Mouse (Mus musculus) G1E-ER4 (cell line): ENCODE data around the gene Wnt7b. TPM values are rescaled to one million over a fixed set of nuclear protein-coding genes. Genes with fewer than 3 reads are reported as not detected.

Experiments
- GATA1 ChIP-seq: IDR thresholded peaks from one replicate; pipeline ENCODE4 v1.8.0; 2012; ENCODE audit warnings: low read length, inconsistent platforms
- polyA plus RNA-seq: library from polyadenylated mRNA; stranded (reverse); fragments of >175 nt; gene quantifications from 2 replicates; pipeline ENCODE4 v1.2.3, GENCODE M21; 2012

Wnt7b gene
- not detected in 2 replicates for polyA plus RNA-seq

DNA sequence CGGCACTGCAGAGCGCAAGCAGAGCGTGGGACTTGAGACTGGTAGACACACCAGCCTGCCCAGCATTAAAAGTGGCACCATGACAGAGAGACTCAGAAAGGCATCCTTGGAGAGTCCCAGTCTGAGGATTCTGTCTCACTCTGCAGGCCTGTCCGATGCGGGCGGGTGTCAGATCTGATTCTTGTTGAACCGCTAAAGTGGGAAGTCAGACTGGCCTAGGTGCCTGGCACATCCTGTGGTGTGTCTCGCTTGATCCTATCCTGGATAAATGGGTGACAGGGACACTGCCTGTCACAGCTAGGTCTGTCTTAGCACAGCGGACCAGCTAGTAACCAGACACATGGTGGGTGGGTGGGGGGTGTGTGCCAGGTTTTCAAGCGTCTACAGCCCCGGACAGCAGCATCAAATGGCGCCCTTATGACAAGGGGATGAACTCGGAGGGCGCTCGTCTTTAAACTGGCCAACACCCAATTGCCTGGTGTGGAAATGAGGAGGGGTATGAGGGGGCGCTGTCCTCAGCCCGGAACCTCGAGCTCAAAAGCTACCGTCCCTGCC, at the start of gene Wnt7b:
Gene Wnt7b (minus strand): TSS at position 118 of the 555 bp plus-strand sequence.
- no peak for TF ChIP-seq GATA1

DNA sequence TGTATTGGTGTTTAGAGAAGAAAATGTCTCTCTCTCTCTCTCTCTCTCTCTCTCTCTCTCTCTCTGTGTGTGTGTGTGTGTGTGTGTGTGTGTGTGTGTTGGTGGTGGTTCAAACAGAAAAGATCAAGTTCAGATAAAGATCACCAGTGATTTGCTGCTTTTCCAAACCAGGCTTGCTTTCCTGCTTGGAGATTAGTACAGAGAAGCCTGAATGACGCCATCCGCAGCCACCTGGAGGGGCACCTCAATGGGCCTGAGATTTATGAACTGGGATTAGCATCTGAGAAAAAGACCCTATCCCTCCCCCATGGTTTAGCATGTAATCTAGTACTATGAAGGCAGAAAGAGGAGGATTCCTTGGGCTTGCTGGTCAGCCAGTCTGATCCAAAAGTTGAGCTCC, 49.3 kb upstream of the Wnt7b start:
- TF ChIP-seq GATA1, result no peak

DNA sequence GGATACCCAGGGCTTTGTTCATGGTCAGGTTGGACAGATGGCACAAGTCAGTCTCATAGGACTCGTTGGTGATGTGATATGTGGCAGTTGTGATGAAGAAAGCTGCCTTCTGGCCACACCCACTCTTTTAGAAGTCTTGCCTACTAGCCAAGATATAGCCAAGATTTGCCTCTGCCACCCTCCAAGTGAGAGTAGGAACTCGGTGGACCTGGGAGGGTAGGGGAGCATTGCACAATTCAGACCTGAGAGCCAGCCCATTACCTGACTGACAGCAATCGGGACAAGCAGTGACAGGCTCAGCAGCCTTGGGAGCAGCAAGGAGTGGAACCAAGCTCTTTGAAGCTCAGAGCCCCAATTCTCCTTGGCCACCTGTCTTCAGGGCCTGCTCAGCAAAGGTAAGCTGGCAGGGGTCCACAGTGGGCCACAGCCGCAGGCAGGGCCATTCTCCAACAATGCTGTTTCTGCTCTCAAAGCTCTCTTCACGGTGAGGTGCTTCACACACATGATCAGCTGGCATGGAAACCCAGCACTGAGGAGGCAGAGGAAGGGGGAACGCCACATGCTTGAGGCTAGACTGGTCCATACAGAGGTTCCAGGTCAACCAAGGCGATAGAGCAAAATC, 47.8 kb upstream of the Wnt7b start:
- no peak for TF ChIP-seq GATA1

DNA sequence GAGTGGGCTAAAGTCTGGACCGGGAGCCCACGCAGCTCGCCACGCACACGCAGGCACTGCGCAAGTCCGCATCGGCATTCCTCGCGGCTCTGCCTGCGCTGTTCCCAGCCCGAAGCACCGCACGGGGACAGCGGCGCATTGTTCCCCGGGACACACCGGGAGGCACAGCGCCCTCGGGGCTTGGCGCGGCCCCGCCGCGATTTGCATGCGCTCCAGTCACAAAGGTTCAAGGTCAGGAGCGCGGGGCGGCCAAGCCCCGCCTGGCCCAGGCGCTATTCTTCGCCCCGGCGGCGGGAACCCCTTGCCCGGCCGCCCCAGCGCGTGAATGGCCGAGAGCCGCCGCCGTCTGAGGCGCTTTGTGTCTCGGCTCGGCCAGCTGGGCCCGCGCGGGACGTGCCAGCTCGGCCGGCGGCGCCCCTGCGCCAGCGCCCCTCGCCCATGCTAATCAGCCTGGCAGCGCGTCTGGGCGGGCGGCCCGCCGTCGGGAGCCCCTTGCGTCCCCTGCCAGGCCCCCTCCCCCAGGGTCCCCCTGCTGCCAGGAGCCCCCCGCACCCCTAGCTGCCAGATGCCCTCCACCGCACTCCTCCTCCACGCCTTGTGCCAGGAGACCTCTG, 43.5 kb upstream of the Wnt7b start:
- no peak for TF ChIP-seq GATA1

DNA sequence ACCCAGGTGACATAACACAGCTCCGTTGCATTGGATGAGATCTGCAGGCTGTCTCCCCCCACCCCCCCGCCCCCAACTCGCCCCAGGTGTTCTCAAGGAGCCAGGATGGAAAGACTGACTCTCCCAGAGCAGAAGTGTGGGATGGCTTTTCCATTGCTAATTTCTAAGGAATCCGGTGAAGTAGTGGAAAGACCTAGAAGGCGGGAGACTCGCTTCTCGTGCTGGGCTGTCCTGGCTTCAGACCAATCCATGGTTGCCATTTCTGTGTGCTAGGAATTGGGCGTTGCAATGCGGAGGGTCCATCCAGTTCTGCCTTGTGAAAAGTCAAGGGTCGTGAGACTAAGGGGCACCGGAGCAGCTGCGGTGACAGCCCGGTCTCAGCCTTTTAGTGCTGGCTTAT, 39.9 kb upstream of the Wnt7b start:
- TF ChIP-seq GATA1, result no peak

- TF ChIP-seq GATA1, result no peak
Measured at GRCm38 (mm10) chr15:85615537-85616100, 33.3 kb upstream of the Wnt7b start.

DNA sequence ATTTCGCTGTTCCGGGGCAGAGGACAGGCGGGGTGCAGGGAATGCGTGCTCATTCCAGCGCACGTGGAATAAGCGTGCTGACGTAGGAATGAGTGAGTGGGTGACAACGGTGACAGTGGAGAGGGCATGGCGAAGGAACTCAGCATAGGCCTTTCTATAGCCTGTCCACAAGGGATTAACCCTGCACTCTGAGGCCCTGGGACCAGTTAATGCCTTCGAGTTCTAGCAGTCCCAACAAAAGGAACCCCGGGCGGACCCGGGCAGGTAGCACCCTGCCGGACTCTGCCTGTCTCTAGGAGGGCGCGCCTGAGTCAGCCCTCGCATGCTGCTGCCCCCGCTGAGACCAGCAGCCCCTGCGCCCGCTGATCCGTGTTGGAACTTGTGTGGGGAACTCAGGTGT, 32.8 kb upstream of the Wnt7b start:
- TF ChIP-seq GATA1, result no peak

DNA sequence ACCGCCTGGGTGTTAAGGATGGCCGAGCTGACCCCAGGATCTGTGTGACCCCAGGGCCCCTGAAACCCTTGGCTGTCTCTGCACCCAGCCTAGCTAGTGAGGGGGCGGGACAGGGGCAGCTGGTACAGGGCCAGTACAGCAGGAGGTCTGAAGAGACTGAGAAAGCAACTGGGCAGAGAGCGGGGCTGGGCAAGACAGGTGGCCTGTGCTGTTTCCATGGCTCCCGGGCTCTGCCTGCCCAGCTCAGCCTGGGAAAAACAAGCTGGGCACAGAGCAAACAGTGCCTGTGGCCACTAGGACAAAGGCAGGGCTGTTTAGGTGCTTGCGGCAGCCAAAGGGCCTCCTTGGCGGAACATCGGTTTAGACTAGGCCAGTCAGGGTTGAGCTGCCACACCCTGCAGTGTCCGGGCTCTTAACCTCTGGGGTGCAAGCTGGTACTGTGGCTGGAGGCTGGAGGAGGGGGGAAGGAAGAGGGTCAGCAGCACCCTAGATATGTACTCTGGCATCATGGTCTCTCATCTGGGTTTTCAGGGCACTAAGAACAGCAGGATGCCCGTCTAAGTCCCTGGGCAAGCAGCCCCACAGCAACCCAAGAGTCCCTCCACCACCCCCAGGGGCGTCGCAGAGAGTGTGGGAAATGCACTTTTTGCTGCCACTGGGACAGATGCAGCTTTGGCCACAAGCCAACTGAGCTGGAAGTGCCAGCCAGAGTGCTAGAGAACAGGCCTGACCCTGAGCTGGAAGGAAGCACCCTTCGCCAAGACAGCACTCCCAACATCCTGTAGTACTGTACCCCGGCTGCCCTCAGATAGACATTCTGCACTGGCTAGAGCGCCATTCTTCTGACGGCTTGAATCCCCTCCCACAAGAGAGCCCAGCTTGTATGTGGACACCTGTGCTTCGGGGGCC, 31.3 kb upstream of the Wnt7b start:
- no peak for TF ChIP-seq GATA1

DNA sequence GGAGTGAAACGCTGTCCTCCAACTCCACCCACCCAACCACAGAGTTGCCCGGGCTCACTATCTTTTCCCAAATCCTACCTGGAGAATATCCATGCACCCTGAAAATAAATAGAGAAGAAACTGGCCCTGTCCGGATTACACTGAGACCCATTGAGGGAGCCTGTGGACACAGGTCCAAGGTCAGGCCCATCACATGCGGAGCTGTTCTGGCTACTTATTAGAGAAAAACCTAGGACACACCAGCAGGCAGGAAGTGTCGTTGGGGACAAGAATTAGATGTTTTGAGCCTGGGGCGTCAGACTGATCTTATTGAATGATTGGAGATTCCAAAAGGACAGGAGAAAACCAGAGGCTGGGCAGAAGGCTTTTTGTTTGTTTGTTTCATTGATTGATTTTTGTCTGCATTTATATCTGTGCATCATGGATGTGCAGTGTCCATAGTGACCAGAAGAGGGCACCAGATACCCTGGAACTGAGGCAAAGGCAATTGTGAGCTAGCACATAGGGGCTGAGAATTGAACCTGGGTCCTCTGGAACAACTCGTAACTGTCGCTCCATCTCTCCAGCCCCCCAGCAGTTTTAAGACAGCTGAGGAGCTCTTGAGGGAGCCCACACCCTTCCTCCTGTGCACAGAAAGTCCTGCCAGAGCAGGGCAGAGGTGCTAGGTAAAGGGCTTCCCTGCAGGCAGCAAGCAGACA, 30.5 kb upstream of the Wnt7b start:
- TF ChIP-seq GATA1, result no peak

DNA sequence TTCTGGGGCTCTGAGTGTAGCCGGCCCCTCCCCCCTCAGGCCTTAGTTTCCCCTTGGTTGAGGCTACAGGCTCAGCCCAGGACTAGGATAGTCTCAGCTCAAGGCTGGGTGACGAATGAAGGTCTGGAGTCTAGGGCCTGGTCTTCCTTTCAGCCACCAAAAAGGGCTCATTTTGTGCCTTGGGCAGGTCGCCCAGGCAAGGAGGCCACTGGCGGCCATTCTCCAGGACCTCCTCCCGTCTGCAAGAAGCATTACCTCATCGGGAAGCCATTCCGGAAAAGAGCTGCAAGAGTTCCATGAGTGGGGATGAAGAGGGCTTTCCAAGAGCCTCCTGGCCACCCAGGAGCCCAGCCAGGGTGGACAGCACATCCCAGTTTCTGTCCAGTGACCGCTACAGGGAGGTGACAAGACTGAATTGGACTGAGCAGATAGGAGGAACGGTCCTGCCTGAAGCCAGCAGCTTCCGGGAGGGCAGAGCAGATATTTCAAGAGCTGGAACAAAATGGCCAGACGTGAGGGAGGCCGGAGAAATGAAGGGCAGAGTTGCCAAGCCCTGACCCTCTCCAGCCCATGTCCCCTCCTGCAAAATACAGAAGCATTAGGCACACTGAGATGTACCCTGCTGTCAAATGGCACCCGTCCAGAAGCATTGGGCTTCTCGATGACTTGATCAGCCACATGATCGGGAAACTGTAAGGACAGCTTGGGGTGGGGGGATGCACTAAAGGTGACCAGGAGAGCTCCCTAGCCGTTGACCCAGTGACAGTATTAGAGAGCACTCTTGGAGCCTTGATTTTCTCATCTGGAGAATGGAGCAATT, 29.6 kb upstream of the Wnt7b start:
- TF ChIP-seq GATA1, result no peak

DNA sequence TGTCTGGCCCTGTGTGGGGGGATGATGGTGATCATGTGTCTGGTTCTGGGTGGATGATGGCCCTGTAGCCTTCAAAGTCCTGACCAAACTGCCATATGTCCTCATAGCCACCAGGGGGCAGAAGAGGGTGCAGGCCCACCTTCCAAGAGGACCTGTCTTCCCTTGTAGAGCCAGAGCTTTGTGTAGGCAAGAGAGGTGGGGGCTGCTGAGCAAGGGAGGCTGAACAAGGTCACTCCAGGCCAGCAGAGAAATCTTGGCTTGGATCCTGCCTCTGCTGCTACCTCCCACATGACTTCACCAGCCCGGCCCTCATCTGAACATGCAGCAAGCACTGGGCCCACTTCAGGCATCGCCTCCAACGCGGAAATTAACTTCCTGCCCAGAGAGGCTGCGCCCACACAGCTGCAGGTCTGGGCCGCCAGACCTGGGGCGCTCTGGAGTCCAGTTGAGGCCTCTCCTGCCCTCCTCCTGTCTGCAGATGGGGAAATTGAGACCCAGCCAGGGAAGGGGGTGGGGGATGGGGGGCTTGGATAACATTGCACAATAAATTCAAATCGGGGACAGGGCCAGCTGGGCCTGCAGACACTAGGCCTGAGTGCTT, 28.4 kb upstream of the Wnt7b start:
- no peak for TF ChIP-seq GATA1

DNA sequence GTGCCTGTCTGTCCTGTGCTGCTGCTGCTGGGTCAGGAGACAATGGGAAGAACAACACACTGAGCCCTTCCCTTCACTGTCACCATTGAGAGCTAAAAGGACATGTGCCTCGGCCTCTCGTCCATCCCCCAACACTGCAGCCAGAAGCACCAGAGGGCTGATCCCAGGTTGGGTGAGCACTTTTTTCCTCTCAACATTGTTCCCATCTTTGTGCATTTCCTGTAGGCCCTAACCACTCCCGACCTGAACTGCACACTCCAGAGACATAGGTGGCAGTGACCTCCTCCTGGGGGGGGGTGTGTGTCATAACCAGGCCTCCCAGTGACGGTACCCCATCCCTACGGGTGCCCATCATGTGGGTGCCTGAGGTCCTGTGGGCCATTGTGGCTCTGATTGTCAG, 27.8 kb upstream of the Wnt7b start:
- TF ChIP-seq GATA1, result no peak

- no peak for TF ChIP-seq GATA1
Measured at GRCm38 (mm10) chr15:85609266-85610004, 27.2 kb upstream of the Wnt7b start.
